Mouse (Mus musculus) bone marrow, adult 2 months (tissue): Measurements from ENCODE around the gene Gm4450.

Experiments used
- CTCF ChIP-seq: fragments of 200-500 bp; IDR thresholded peaks from 2 replicates; pipeline ENCODE4 v1.5.1; 2011; ENCODE audit warnings: low read length, control low read depth; ENCODE audit not compliant: control insufficient read depth, insufficient read depth
- POLR2A ChIP-seq: fragments of 200-500 bp; IDR thresholded peaks from 2 replicates; pipeline ENCODE4 v1.6.1; 2011; ENCODE audit warnings: low read depth, mild to moderate bottlenecking, control low read depth, low read length, borderline replicate concordance; ENCODE audit not compliant: control insufficient read depth

GRCm38 (mm10) chr3:98416426-98417250 is 40.3 kb downstream of the Gm4450 start:
- TF ChIP-seq CTCF: no peak
- TF ChIP-seq POLR2A: no peak
